Mouse (Mus musculus) midbrain, embryonic 12.5 days (tissue): Measurements from ENCODE around the gene Gstt1. TPM values are rescaled to one million over a fixed set of nuclear protein-coding genes. Genes with fewer than 3 reads are reported as not detected.

Experiments used
- ATAC-seq: fragments of 200-750 bp; cut with Nextera tagmentation; 2 replicates; pipeline ENCODE4 v1.8.0; 2017; ENCODE audit warnings: low read depth, moderate TSS enrichment, moderate library complexity; ENCODE audit not compliant: low FRiP score
- H3K27ac ChIP-seq: fragments of 300-500 bp; sonication (generic); replicated peaks from 2 replicates; pipeline ENCODE4 v1.5.1; 2016; ENCODE audit warnings: mild to moderate bottlenecking
- H3K27me3 ChIP-seq: fragments of 300-500 bp; sonication (generic); 2 replicates; pipeline ENCODE4 v1.6.1; 2016; ENCODE audit warnings: mild to moderate bottlenecking
- H3K36me3 ChIP-seq: fragments of 300-500 bp; sonication (generic); 2 replicates; pipeline ENCODE4 v1.6.1; 2016
- H3K4me1 ChIP-seq: fragments of 300-500 bp; sonication (generic); 2 replicates; pipeline ENCODE4 v1.6.1; 2016
- H3K4me2 ChIP-seq: fragments of 300-500 bp; sonication (generic); replicated peaks from 2 replicates; pipeline ENCODE4 v1.6.1; 2016; ENCODE audit warnings: mild to moderate bottlenecking, moderate library complexity
- H3K4me3 ChIP-seq: fragments of 300-500 bp; sonication (generic); 2 replicates; pipeline ENCODE4 v1.5.1; 2016; ENCODE audit warnings: mild to moderate bottlenecking
- H3K9ac ChIP-seq: fragments of 300-500 bp; sonication (generic); replicated peaks from 2 replicates; pipeline ENCODE4 v1.6.1; 2016; ENCODE audit warnings: mild to moderate bottlenecking, moderate library complexity
- H3K9me3 ChIP-seq: fragments of 300-500 bp; sonication (generic); 2 replicates; pipeline ENCODE4 v1.6.1; 2016; ENCODE audit warnings: mild to moderate bottlenecking
- WGBS: fragments of 180-500 bp; shearing (Covaris S2); methylation state at CpG from one replicate; pipeline ENCODE4 v1.1.7; 2016; 5-methylcytosine and 5-hydroxymethylcytosine counted together
- polyA plus RNA-seq: library from polyadenylated mRNA; unstranded; fragments of >200 nt; fragmentation: Nextera tagmentation; extraction: Ambion mirVana; gene quantifications from 2 replicates; pipeline ENCODE4 v1.2.1, GENCODE M21; 2016

The Gstt1 gene
- polyA plus RNA-seq, 1 experiment from 2014 or later, result 7.0 TPM

DNA sequence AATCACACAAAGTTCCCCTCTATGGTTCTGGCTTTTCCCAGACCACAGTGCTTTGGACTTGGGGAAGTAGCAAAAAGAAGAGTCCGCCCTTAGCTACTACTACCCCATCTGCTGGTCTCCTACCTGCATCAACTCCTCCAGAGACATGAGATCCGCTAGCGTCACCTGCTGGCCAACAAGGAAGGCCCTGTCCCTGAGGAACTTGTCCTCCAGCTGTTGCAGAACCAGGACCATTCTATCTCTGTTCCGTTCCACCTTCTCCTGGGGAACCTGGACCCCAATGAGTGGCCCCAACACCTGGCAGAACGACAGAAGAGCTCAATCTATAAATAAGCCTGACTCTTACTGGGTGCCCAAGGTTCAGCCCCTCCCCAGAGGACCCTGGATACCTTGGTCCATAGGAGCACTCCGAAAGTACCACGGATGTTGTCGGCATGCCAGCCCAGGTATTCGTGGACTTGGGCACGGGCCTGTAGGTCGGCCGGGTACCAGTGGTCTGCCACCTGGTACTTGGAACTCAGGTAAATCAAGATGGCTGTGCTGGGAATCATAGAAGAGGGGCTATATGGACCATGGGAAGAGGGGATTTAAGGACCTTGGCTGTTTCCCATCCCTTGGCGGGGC lies 34.0 kb upstream of the Gstt1 start:
- no peak overlapping the region for H3K27ac ChIP-seq
- no peak for ATAC-seq
- H3K9ac ChIP-seq, result no peak overlapping the region
- H3K4me1 ChIP-seq, result peaks cover 25% of the 10 kb centered on the region
- H3K4me2 ChIP-seq, result no peak overlapping the region
- H3K9me3 ChIP-seq, result no peaks in the 10 kb centered on the region
- 69% methylated on average over 13 of the region's 13 CpGs for WGBS
- no peak overlapping the region for H3K4me3 ChIP-seq
- H3K27me3 ChIP-seq, result peaks cover 42% of the 10 kb centered on the region
- no peaks in the 10 kb centered on the region for H3K36me3 ChIP-seq

GRCm38 (mm10) chr10:75830275-75830670 lies 31.9 kb upstream of the Gstt1 start:
- no peaks in the 10 kb centered on the region for H3K9me3 ChIP-seq
- no peak overlapping the region for H3K27ac ChIP-seq
- H3K4me3 ChIP-seq, result no peak overlapping the region
- H3K36me3 ChIP-seq, result no peaks in the 10 kb centered on the region
- 89% methylated on average over 2 of the region's 2 CpGs for WGBS
- H3K9ac ChIP-seq, result no peak overlapping the region
- no peak overlapping the region for H3K4me2 ChIP-seq
- peaks cover 32% of the 10 kb centered on the region for H3K27me3 ChIP-seq
- ATAC-seq, result no peak
- peaks cover 17% of the 10 kb centered on the region for H3K4me1 ChIP-seq

DNA sequence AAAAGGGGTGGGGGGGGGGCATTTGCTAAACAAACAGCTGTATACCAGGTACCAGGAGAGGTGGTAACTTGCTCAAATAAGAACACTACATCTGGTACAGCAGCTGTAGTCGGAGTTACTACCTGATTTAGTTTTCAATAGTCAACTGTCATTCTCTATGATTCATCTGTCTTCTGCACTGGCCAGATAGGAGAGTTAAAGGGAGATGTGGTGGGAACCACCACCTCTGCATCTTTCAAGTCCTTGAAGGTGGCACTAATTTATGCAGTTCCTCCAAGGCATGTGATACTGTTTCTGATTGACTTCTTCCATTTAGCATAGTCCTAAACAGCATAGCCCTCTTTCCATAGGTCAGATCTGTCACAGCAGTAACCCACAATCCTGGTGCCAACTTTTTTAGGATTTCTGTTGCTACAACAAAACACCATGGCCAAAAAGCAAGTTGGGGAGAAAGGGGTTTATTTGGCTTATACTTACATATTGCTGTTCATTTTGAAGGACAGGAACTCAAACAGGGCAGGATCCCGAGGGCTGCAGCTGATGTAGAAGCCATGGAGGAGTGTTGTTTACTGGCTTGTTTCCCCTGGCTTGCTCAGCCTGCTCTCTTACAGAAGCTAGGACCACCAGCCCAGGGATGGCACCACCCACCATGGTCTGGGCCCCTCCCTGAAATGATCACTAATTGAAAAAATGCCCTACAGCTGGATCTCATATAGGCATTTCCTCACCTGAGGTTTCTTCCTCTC lies 31.3 kb upstream of the Gstt1 start:
- Histone ChIP-seq H3K9ac (no peak overlapping the region), H3K4me2 (no peak overlapping the region), H3K4me3 (no peak overlapping the region), H3K4me1 (peaks cover 14% of the 10 kb centered on the region), H3K27me3 (peaks cover 27% of the 10 kb centered on the region), H3K27ac (no peak overlapping the region), H3K9me3 (no peaks in the 10 kb centered on the region), H3K36me3 (no peaks in the 10 kb centered on the region)
- no peak for ATAC-seq
- WGBS, result 79% methylated on average over 2 of the region's 2 CpGs

GRCm38 (mm10) chr10:75828500-75828931 lies 30.1 kb upstream of the Gstt1 start:
- Histone ChIP-seq H3K36me3 (no peaks in the 10 kb centered on the region), H3K9me3 (no peaks in the 10 kb centered on the region), H3K4me2 (no peak overlapping the region), H3K4me1 (peaks cover 2% of the 10 kb centered on the region; the same call in 1 of the 2 replicates), H3K9ac (no peak overlapping the region), H3K4me3 (no peak overlapping the region), H3K27ac (no peak overlapping the region), H3K27me3 (peaks cover 16% of the 10 kb centered on the region)
- ATAC-seq, result no peak

- ATAC-seq, result no peak
- no peaks in the 10 kb centered on the region for H3K36me3 ChIP-seq
- WGBS, result 95% methylated on average over 4 of the region's 4 CpGs
- peaks cover 11% of the 10 kb centered on the region for H3K27me3 ChIP-seq
- 0 out of 2 replicates have a peak, but pooled peaks cover 5% of the 10 kb centered on the region for H3K9me3 ChIP-seq
- H3K4me2 ChIP-seq, result no peak overlapping the region
- no peak overlapping the region for H3K4me3 ChIP-seq
- H3K27ac ChIP-seq, result no peak overlapping the region
- H3K4me1 ChIP-seq, result no peaks in the 10 kb centered on the region
- H3K9ac ChIP-seq, result no peak overlapping the region
Measured at GRCm38 (mm10) chr10:75827668-75828360, 29.4 kb upstream of the Gstt1 start.

DNA sequence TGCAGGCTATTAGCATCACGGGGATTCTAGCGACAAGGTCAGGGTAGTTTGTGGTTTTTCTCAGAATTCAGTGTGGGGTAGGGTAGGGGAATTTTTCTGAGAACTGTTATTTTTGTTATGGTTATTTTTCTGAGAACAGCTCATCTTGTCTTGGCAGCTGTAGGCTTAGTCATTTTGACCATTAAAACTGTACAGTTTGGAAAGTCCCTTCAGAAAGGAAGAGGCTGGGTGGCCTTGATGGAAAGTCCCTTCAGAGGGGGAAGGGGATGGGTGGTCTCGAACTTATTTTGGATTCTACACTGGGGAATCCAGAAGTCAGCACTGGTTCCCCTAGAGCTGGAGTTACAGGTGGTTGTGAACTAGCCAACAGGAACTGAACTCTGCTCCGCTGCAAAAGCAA lies 26.1 kb upstream of the Gstt1 start:
- Histone ChIP-seq H3K4me2 (no peak overlapping the region), H3K4me3 (no peak overlapping the region), H3K27ac (no peak overlapping the region), H3K27me3 (peaks cover 6% of the 10 kb centered on the region), H3K36me3 (no peaks in the 10 kb centered on the region), H3K9ac (no peak overlapping the region), H3K9me3 (0 out of 2 replicates have a peak, but pooled peaks cover 5% of the 10 kb centered on the region), H3K4me1 (no peaks in the 10 kb centered on the region)
- no peak for ATAC-seq
- WGBS, result 86% methylated on average over 4 of the region's 4 CpGs

- no peak overlapping the region for H3K4me3 ChIP-seq
- no peak overlapping the region for H3K9ac ChIP-seq
- peaks cover 6% of the 10 kb centered on the region for H3K27me3 ChIP-seq
- H3K9me3 ChIP-seq, result 0 out of 2 replicates have a peak, but pooled peaks cover 5% of the 10 kb centered on the region
- no peaks in the 10 kb centered on the region for H3K4me1 ChIP-seq
- no peak for ATAC-seq
- H3K36me3 ChIP-seq, result no peaks in the 10 kb centered on the region
- no peak overlapping the region for H3K4me2 ChIP-seq
- no peak overlapping the region for H3K27ac ChIP-seq
- WGBS, result 87% methylated on average over 1 of the region's 1 CpGs
Measured at GRCm38 (mm10) chr10:75823782-75824181, 25.4 kb upstream of the Gstt1 start.

DNA sequence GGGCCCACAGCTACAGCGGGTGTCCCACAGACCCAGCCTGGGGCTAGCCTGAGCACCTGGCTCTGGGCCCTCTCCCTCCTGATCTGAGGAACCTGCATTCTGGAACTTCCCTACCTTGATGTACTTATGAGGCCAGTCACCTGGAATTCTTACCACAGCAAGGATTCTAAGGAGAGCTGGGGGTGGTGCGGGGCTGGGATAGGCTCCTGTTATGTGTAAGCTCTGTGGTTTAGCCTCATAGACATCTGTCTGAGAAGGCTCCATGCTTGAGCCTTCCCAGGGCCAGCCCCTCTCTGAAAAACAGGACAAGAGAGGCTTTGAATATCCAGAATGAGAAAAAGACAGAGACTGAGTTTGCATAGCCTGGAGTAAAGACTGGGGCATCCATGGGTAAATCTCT lies 24.1 kb upstream of the Gstt1 start, which contains the start of gene Gstt4:
Gene Gstt4, minus strand, starts transcription at position 101 of the 400 bp plus-strand sequence.
- no peaks in the 10 kb centered on the region for H3K4me1 ChIP-seq
- no peaks in the 10 kb centered on the region for H3K36me3 ChIP-seq
- H3K9me3 ChIP-seq, result 0 out of 2 replicates have a peak, but pooled peaks cover 5% of the 10 kb centered on the region
- no peak within 1 kb of the TSS for H3K4me2 ChIP-seq
- no peak within 1 kb of the TSS for H3K9ac ChIP-seq
- ATAC-seq, result no peak
- WGBS, result 95% methylated on average over 2 of the region's 2 CpGs
- peaks cover 9% of the 10 kb centered on the region for H3K27me3 ChIP-seq
- no peak within 1 kb of the TSS for H3K27ac ChIP-seq
- no peak within 1 kb of the TSS for H3K4me3 ChIP-seq

- WGBS, result 92% methylated on average over 5 of the region's 5 CpGs
- Histone ChIP-seq H3K4me3 (no peak overlapping the region), H3K4me2 (no peak overlapping the region), H3K27ac (no peak overlapping the region), H3K9me3 (0 out of 2 replicates have a peak, but pooled peaks cover 5% of the 10 kb centered on the region), H3K4me1 (no peaks in the 10 kb centered on the region), H3K9ac (no peak overlapping the region), H3K27me3 (peaks cover 9% of the 10 kb centered on the region; the same call in 1 of the 2 replicates), H3K36me3 (no peaks in the 10 kb centered on the region)
- no peak for ATAC-seq
Measured at GRCm38 (mm10) chr10:75819882-75820281, 21.5 kb upstream of the Gstt1 start.

DNA sequence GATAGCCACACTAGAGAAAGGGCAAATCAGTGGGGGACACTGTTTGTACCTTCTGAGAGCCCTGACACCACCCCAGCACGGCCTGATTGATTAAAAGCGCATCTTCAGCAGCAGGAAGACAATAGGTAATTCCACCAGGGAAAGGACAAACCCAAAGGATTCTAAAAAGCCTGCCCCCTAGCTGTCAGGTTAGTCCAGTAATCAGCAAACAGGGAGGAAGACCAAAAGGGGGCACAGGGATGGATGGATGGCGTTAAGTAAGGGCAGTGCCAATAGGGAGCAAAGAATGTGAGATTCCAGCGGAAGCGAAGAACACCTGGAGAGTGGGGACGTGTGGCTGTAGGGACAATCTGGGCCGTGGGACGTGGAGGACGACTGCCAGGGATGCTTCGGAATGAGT lies 20.3 kb upstream of the Gstt1 start:
- ATAC-seq, result no peak
- Histone ChIP-seq H3K9ac (no peak overlapping the region), H3K9me3 (0 out of 2 replicates have a peak, but pooled peaks cover 5% of the 10 kb centered on the region), H3K4me1 (no peaks in the 10 kb centered on the region), H3K27me3 (peaks cover 9% of the 10 kb centered on the region; the same call in 1 of the 2 replicates), H3K36me3 (no peaks in the 10 kb centered on the region), H3K4me2 (no peak overlapping the region), H3K27ac (no peak overlapping the region), H3K4me3 (no peak overlapping the region)
- WGBS, result 69% methylated on average over 10 of the region's 10 CpGs

DNA sequence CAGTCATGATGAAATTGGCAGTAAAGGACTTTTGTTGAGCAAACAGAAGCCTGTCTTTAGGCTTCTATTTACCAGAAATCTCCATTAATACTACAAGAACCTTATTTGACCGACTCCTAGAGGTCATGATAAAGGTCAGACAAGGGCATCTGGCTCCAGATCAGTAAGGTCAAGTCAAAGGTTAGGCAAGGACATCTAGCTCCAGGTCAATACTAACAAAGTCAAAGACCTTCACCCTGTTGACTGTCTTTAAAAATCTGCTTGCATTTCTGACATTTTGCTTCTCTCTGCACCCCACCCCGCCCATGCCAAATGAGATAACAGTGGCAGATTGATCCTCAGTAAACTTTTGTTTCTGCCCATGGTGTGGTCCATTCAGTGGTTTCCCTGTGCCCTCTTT lies 5.8 kb upstream of the Gstt1 start:
- H3K4me3 ChIP-seq, result no peak overlapping the region
- no peak for ATAC-seq
- H3K4me2 ChIP-seq, result no peak overlapping the region
- 67% methylated on average over 2 of the region's 2 CpGs for WGBS
- H3K9ac ChIP-seq, result no peak overlapping the region
- H3K4me1 ChIP-seq, result no peaks in the 10 kb centered on the region
- no peak overlapping the region for H3K27ac ChIP-seq
- no peaks in the 10 kb centered on the region for H3K9me3 ChIP-seq
- no peaks in the 10 kb centered on the region; the same call in 1 of the 2 replicates for H3K27me3 ChIP-seq
- H3K36me3 ChIP-seq, result no peaks in the 10 kb centered on the region
